Mouse (Mus musculus): ENCODE measurements at regions not wholly inside any gene's neighbourhood (a gene's known extent, or its start where the extent isn't known, plus 50 kb on each side); places are given as distances from the start of the nearest gene placed in this dataset.

- DNase-seq (ENCODE audit: low spot score) = no peak
These were observed 1058.0 kb downstream of the Pla2g4a start for GRCm38 (mm10) chr1:148903093-148903492.

GRCm38 (mm10) chr1:148901319-148902033 lies 1059.6 kb downstream of the Pla2g4a start:
- no peak for DNase-seq (ENCODE audit: low spot score)

- DNase-seq (ENCODE audit: low spot score) = no peak
These were observed 1090.3 kb downstream of the Pla2g4a start for GRCm38 (mm10) chr1:148870788-148871187.

DNA sequence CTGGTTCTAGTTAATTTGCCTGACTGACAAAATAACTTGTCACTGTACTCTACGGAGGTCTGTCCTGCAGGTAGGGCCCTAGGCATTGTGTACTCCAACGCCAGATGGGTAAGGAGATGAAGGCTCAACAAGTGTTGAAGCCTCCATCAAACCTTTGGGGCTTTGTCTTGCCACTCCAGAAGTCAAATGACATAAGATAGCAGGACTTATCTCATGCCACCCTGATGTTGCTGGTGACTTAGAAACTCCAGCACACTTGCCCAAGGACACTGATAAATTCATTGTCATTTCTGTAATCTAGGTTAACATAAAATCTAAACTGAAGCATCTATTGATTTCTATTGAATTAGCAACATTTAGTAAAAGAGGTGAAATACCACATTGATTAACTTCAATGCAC lies 1097.5 kb downstream of the Pla2g4a start:
- no peak for DNase-seq (ENCODE audit: low spot score)

GRCm38 (mm10) chr1:148852990-148853389 lies 1108.1 kb downstream of the Pla2g4a start:
- DNase-seq (ENCODE audit: low spot score) = no peak

DNA sequence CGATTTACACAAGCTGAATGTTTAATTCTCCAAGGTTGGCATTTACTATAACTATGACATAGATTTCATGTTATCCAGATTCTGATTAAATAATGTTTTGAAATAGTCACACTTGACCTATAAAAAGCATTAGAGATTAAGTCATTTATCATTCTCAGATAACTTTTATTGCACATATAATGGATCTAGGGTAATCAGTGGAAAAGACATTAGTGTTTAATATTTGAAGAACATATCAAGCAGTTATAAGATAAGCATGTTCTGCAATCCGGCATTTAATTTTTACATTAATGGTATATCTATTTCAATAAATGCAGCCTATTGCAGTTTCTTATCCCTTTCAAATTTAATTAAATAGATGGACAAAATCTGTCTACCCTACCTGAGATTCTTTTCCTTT lies 1114.5 kb downstream of the Pla2g4a start:
- DNase-seq (ENCODE audit: low spot score) = no peak

DNA sequence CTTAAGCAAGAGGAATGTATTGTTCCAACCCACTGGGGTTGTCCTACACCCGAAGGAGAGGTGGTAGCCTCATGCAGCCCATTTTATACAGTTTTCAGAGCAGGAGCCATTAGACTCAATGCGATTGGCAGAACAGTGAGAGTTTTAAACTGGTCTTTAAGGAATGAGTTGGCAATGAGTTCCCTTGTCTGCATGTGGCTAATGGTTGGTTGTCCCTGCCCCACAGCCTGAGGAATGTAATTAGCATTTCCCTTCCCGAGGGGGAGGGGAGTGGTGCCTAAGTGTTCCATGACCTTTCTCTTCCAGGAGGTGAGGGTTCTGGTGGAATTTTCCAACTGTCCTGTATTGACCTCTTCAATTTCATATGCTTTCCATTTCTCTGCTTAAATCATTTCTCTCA lies 1137.9 kb downstream of the Pla2g4a start:
- DNase-seq (ENCODE audit: low spot score) = no peak

GRCm38 (mm10) chr1:148808707-148809106 lies 1152.4 kb downstream of the Pla2g4a start:
- DNase-seq (ENCODE audit: low spot score) = no peak

- no peak for DNase-seq (ENCODE audit: low spot score)
These were observed 1164.0 kb downstream of the Pla2g4a start for GRCm38 (mm10) chr1:148797110-148797509.

DNA sequence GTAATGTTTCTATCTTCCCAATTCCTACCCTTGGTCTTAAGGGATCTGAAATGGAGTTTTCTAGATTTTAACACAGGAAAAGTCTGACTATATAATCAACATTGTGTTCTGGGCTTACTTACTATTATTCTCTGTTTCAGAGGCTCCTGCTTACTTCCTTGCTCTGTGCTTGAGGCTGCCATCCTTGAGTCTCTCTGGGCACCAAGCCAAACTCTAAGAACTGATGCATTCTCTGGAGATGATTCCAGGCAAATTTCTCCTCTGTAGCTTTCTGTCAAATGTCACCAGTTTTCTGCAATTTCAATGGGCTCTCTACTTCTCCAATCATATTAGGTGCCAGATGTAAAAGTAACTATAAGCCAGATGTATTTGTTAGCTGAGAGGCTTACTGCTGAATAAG lies 1210.3 kb downstream of the Pla2g4a start:
- DNase-seq (ENCODE audit: low spot score) = no peak

- DNase-seq (ENCODE audit: low spot score) = no peak
These were observed 1239.0 kb downstream of the Pla2g4a start for GRCm38 (mm10) chr1:148722106-148722505.

DNA sequence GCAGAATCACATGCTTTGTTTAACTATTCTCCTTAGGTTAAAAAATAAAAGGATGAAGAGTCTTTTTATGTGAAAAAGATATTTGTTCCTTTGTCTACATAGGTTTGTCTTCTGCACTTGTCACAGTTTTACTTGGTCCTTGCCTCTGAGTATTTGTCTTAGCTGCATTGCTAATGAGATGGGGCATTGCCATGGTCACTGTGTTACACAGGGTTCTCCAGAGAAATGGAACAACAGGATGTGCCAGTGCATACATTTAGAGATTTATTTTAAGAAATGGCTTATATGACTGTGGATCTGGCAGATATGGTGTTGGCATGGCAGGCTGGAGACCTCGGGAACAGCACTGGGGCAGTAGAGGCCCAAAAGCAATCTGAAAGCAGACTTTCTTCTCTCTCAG lies 1239.7 kb downstream of the Pla2g4a start:
- DNase-seq (ENCODE audit: low spot score) = no peak

GRCm38 (mm10) chr1:148720980-148721379 lies 1240.1 kb downstream of the Pla2g4a start:
- no peak for DNase-seq (ENCODE audit: low spot score)

DNA sequence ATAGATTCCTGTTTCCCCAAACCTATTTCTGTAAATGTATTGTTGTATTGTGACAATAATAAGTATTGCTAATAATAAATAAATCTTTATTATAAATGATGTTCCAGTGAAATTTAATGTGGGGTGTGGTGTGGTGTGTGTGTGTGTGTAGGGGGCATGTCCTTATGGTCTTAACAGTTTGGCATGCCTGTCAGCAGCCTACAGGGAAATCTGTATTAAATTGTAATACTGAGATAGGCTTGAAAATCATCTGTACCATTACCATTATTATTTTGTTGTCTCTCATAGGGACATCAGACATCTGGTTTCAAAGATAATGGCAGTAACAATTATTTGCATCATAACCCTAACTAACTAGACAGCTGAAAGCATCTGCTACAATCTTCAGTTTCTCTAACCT lies 1253.0 kb downstream of the Pla2g4a start:
- DNase-seq (ENCODE audit: low spot score) = peak; percentile 18

DNA sequence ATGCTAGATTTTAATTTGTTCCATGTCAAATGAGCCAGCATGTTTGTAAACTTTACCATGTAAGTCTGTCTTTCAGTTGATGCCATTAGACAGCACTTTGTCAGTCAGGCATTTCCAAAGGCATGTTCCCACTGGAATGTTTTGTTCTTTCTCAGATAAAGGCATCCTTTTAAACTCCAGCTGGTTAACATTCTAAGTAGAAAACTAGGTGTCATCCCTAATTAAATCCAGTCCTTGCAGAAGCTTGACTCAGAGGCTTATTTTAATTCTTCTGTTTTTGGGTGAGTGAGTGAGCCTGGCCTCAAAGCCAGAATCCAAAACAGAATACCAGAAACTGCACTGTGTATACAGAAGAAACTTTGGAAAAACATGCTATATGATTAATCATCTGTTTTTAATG lies 1253.4 kb downstream of the Pla2g4a start:
- no peak for DNase-seq (ENCODE audit: low spot score)

- DNase-seq (ENCODE audit: low spot score) = no peak
These were observed 1254.8 kb downstream of the Pla2g4a start for GRCm38 (mm10) chr1:148706271-148706807.

DNA sequence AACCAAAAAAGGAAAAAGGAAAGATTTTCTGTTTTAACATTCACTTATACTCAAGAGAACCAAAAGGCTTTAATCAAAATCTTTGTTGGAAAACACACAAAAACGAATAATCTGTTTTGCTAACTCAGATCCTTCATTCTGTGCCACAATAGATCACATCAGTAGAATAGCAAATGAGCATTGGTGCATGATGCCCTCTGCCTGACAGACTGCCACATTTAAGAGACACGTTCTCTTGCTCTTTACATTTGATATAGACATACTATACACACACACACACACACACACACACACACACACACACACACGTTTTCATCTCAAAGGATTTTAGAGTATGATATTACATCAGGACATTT lies 1260.5 kb downstream of the Pla2g4a start:
- DNase-seq (ENCODE audit: low spot score) = no peak

- DNase-seq (ENCODE audit: low spot score) = no peak
These were observed 1261.1 kb downstream of the Pla2g4a start for GRCm38 (mm10) chr1:148699854-148700598.

DNA sequence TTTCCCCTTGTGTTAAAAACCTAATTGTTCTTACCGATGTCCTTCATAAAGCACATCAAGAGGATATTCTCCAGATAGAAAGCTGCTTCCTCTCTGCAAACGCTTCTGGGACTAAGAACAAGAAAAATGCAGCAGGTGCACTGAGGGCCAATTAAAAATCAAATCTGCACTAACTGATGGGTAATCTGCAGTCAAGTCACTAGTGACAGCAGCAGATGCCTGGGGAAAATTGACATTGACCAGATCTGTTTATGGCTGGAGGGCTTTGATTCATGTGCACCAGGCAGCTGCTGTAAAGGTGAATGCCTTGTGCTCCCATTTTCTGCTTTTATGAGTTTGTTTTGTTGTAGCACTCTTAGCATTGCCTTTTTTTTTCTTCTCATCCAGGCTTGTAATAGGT lies 1271.0 kb downstream of the Pla2g4a start:
- DNase-seq (ENCODE audit: low spot score) = no peak

- DNase-seq (ENCODE audit: low spot score) = no peak
These were observed 1271.5 kb downstream of the Pla2g4a start for GRCm38 (mm10) chr1:148689618-148690017.

GRCm38 (mm10) chr1:148675516-148675915 lies 1285.6 kb downstream of the Pla2g4a start:
- DNase-seq (ENCODE audit: low spot score) = no peak

DNA sequence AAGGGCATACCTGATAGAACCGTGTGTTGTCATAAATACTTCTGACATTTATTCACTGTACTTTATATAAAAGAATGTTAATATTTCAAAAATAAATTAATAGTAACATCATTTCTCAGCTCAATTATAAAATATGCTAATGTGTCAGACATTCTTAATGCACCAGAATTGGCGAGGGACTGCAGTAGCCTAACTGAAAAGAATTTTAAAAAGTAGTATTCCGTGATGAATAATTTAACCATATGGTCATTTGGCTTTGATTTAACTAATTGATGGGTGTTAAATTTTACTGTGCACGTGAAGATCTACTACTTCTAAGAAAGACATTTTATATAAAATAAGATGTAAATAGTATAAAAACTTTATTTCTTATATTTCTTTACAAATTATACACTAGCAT lies 1296.7 kb downstream of the Pla2g4a start:
- no peak for DNase-seq (ENCODE audit: low spot score)

- no peak for DNase-seq (ENCODE audit: low spot score)
These were observed 1304.1 kb downstream of the Pla2g4a start for GRCm38 (mm10) chr1:148656990-148657389.

All from gastrocnemius, adult 18-20 months (tissue).